Mouse (Mus musculus) cerebellum, adult 18-20 months (tissue): Measurements from ENCODE around the gene Odf3l1.

Source experiments
- DNase-seq, 2 experiments: peaks; one replicate each; pipeline ENCODE4 v3.0.0; 2021

The Odf3l1 gene

DNA sequence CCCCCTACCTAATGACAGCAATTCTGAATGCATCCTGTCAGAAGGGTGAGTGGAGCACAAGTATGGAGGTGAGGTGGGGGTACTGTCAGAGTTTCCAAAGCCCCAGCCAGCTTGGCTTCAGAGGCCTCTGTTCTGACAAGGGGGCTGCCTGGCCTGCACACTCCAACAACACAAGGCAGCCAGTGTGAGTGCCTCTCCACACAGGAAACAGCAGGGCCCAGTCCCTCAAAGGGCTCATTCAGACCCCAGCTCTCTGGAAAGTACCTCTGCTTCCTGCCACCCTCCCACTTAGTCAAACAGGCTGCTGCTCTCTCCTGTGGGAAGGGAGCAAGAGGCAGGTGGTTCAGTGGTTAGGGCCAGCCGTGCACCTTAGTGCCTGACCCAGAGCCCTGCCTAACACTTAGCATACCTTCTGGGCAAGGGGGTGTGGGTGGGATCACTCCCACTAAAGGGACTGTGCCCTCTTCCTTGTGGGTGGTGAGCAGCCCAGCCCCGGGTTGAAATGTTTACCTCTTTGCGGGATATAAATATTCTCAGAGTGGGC lies 17.1 kb upstream of the Odf3l1 start:
- no peak for DNase-seq

DNA sequence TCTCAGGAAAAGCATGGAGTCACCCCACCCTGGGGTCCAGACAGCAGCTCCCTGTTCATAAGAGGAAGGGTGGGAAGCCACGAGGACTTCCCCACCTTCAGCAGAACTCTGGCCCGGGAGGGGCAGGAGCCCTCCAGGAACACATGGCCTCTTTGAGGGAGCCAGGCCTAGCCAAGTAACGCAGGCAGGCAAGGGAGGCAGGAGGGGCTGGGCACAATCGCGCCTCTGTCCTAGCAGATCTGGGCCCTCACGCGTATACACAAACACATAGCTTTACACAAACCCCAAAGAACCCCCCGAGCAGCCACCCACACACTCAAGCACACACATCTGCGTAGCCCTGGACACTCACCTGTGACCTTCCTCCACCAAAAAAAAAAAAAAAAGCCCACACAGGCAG lies 16.3 kb upstream of the Odf3l1 start:
- DNase-seq = no peak

DNA sequence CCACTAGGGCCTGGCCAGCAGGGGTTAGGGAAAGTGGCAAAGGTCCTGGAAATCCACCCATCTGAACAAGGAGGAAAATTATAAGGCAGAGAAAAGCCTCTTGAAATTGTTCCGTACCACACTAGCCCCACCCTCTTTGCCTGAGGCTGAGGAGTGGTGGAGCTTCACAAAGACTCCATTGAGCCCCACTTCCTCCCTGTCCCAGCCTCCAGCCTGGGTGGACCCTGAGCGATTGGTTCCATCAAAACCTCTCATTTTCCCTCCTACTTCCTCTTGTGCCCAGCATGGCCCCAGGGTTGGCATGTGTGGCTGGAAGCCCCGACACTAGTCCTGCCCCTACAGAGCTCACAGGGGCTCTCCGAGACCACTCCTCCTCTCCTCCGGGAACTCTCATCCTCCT lies 12.8 kb upstream of the Odf3l1 start:
- DNase-seq = no peak

DNA sequence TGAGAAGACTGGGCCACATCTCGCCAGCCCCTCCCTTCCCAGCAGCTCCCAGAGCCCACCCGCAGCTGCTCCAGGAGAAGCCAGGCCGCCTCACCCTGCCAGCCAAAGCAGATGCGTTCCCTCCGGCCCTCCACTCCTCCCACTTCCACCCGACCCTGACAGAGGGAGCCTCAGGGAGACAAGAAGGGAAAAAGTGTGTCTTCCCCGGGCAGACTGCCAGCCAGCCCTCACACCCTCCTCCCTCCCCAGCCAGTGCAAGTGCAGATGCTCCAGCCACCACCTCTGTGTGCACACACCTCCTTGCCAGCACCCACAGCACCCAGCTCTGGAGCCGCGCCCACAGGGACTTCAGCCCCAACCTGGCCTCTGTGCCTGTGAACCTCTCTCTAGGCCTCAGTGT lies 12.3 kb upstream of the Odf3l1 start:
- DNase-seq = no peak

DNA sequence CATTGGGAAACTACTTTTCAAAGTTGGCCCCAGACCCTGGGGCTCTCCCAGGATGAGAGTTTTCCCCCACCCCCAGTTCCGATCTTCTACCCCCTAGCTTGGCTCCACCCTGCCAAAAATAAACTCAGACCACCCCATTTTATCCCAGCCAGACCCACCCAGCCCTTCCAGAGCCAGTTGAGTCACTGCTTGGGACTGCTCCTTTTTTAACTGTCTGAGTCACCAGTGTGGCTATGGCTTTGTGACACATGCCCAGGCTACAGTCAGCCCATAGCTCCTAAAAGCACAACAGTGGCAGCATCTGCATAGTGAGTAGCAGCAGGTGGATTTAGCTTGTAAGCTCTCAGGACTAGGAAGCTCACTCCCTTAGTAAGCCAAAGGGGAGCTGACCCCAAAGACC lies 8.6 kb upstream of the Odf3l1 start:
- no peak for DNase-seq

DNA sequence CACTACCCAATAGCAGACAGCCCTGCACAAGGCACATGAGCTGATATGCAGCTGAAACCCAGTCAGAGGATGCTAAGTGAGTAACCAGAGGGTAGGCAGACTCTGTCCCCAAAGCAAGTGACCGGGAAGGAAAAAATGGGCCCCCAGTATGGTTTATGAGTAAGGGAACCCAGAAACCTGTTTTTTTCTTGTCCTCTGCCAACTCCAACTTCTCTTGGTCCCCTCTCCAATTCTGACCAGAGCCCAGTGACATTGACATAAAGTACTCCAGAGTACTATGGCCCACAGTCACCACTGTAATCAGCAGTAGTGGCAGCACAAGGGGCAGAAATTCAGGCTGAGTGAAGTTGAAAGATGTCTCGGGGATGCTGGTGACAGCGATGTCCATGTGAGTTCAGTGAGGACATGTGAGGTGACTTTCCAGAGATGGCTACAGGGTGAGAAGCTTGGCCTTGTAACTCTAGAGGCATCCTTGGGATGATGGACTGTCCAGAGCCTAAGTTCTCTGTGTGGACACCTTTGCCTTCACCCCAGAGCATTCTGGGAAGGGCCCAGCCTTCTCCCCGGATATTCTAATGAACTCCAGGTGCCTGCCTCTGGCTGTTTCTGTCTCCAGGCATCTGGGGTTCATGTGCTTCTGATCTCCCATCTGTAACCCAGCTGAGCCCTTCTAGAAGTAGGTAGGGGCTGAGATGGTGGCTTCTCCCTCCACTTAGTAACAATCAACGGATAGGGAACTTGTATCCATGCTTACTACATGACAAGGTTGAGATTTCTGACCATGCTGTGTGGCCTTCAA lies 7.8 kb upstream of the Odf3l1 start:
- DNase-seq = no peak

DNA sequence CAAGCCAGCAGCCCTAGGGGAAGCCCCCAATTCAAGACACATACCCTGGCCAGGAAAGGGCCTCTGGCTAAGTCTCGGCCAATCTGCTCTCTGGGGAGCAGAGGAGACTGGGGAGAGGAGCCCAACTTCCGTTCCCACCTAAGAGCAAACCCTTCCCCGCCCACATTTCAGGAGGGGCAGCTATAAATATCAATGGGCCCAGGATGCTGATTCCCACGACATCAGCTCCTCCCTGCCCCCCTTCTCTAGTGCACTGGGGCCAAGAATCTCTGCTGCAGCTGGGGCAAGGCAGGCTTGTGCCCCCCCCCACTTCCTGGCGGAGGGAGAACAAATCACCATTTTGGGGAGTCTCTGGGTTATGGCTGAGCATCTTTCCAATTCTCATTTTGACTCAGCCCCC lies 6.7 kb upstream of the Odf3l1 start:
- no peak for DNase-seq

DNA sequence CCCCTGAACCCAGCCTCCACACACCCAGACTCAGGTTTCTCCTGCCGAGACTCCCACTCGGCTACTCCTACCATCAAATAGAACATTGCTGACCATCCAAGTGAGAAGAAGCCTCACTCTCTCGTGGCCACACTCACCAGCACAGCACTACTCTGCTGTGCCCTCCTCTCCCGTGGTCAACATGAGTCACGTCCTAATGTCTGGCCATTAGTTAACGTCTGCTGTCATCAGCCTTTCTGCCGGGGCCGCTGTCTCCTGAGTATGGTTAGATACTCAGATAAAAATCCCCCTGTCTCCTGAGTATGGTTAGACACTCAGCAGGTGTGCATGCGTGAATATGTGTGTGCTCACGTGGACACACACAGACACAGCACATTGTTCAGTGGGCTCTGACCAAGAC lies 6.3 kb upstream of the Odf3l1 start:
- no peak for DNase-seq

DNA sequence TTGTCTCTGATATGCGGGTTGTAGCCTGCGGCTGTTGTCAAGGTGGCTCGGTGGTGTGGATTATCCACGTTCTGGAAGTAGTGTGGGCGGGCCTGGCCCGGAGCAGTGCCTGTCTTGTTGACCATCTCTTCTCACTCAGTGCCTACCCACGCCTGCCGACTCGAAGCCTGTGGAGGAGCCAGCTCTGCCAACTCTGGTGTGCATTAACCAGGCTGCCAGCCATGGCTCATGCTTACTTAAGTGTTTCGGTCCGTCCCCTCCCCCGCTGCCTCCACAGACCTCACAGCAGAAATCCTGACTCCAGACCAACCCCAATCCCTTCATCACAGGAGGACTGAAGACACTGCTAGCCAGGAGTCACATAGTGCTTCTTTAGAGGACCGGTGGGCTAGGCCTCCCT lies 5.1 kb upstream of the Odf3l1 start:
- no peak for DNase-seq

DNA sequence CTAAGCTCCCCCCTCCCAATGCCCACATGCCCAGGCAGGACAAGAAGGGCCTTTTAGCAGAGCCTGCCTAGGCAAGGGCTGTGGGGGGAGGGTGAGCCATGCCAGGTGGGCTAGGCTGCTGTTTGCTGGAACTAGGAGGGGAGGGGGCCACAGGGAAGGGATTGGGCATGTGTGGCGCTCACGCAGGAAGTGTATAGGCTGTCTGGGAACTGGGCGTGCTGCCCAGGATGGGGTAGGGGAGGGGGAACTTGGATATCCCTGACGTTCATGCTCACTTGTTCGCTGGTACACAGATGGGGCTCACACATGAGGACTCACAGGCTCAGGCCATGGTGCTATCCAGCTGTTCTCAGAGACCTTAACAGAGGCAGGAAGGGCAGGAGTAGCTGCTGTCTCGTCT lies 3.8 kb upstream of the Odf3l1 start:
- no peak for DNase-seq

DNA sequence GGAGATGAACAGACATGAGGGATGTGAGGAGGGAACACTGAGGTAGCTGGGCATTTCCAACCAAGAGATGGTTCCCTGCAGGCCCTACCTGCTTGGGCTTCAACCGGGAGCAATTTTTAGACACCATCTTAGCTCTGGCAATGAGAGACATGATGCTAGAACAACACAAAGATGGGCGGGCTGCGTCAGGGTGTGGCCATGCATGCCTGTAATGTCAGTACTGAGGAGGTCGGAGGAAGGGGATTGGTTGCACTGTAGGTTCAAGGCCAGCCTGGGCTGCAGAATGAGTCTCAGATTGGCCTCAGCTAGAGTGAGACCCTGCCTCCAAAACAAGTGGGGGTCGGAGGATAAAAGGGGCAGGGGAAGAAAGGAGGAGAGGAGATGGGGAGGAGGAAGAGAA lies 2.0 kb upstream of the Odf3l1 start:
- DNase-seq = no peak

DNA sequence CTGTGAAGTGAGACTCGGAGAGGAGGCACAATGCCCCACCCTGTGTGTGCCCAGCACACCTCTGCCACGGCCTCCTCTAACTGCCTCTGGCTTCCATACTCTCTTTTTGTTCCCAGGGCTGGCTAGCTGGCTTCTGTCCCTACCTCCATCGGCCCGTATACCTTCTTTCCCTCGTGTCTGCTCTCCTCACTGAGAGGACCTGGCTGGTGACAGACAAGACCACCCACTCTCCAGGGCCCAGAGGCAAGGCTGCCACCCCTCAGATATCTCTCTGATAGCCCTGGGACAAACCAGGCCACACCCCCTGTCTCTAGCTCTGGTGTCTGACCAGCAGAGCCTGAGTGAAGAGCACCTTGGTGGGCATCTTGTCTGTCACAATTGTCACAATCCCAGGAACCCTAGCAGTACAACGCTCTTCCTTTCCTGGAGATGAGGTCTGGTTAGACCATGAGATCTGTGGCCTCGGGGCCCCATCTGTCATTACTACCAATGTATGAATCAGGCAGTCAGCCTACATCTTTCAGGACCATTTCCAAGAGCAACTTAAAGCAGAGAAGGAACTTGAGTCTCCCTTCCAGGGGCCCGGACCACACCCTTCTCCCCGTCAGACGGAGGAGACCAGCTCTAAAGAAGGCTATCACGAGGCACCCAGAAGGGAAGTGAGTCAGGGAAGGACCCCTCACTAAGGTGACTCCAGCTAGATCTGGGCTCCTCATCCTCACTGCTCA lies 1.4 kb upstream of the Odf3l1 start:
- no peak for DNase-seq

DNA sequence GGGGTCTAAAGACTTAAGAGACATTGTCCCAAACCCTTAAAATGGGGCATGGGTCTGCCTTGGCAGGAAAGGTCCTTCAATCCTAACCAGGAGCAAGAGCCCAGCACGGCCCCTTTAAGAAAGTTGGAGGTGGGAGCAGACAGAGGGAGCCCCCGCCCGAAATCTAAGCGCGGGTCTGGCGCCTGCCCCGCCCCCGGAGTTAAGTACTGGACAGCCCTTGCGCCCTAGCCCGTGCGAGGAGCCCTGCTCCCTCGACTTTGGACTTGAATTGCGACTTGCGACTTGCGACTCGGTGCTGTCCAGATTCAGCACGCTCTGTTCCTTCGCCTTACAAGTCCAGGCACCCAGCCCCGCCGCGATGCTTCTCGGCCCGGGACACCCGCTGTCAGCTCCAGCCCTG lies 353 bp upstream of the Odf3l1 start, which contains the start of gene Cspg4:
Gene Cspg4 (plus strand): TSS at position 202 of the 400 bp plus-strand sequence.
- no peak for DNase-seq

DNA sequence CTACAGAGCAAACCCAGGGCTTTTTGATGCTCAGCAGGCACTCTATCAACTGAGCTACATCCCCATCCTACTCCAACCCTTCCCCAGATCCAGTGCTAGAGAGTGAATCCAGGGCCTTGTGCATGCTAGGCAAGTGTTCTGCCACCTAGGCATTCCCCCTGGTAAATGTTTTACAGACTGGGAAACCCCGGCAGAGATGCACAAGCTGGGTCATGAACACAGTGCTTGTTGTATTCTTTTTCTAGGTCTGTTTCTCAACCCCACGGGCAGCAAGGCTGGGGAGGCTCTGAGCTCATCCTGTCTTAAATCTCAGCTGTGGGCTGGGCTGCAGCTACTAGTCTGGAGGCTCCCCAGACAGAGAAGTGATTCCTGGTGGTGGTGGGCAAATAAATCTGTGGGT lies 1.6 kb downstream of the Odf3l1 start:
- no peak for DNase-seq

DNA sequence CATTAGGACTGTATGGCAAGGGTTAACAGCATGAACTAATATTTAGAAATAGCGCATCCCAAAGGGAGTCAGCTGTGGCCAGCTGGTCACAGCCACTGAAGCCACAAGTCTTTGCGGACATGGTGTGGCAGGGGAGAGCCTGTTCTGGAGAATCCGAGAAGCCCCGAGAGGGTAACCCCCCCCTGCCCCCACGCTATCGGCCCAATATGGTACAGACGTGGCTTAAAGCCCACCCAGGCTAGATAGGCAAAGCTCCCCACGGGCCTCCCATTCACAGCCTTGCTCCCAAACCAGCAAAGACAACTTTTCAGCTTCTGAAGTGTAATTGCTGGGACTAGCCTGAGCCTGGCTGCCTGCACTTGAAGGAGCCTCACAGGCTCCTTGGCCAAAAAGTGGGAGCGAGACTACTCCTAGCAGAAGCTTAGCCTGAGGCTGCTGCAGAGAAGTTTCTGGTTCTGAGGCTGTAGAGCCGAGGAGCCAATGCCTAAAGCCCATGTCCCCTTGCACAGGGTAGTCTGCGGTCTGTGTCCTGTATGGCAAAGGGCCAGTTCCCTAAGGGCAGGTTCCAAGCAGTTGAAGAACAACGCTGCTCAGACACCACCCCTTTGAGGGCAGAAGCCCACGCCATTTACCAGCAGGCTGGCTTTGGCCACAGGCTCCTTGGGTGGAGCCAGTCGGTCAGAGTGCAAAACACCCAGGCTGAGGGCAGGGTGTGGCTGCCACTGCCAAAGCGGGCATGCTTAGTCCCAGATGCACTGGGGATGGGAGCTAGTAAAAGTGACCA lies 3.8 kb downstream of the Odf3l1 start:
- no peak for DNase-seq

DNA sequence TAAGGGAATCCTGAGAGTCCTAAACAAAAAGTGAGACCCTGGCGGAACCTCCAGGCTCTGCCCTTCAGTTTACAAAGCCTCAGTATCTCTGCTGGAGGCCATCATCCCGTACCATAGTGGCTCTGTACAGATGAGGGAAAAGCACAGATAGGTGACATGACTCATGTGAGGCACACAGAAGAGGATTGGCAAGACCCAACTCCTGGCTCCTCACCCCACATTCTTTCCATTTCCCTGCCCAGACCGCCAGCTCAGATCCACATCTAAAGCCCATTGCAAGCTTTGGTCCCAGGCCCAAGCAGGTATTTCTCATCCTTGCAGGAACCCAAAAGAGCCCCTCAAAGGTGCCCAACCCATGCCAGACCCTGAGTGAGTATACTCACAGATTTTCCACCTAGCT lies 4.4 kb downstream of the Odf3l1 start:
- DNase-seq = no peak

DNA sequence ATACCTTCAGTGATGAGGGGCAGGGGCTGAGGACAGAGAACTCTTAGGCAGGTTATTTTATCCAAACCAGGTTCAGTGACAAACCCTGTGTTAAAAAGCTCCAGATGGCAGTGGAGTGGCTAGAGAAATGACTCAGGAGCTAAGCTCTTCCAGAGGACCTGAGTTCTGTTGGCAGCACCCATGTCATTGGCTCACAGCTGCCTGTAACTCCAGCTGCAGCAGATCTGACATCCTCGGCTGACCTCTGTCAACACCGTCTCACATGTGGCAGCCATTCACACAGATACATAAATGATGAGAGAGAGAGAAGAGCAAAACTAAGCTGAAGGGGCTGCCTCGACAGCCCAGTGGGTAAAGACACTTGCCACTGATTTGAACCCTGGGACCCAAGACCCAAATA lies 7.0 kb downstream of the Odf3l1 start:
- no peak for DNase-seq

DNA sequence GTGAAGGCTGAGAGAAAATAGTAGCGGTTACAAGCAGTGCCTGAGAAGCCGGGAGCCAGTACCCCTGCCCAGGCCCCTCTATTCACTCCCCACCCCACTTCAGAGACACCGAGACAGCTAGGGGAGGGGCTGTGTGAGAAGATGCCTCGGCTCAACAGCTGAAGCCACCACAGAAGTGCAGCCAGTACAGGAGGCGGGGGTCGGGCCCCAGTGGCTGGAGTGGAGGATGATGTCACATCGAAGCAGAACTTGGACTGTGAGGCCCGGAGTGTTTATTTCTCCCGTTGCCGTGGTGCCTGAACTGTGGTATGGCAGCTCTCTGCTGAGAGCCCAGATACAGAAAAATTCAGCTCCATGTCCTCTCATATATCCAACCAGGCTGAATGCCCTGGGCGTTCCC lies 12.7 kb downstream of the Odf3l1 start:
- no peak for DNase-seq

DNA sequence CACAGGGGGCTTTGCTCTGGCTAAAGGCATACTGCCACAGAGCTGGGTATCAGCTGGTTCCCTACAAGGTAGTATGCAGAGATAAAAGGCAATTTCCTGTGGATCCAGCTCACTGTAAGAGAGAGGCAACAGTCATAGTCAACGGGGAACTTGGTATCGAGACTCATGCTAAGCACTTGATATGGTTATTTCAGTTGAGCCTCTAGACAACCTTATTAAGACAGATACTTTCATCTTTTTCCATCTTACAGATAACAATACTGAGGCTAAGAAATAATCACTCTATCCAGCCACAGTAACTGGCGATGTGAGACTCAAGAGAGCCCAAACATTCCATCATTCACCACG lies 13.6 kb downstream of the Odf3l1 start:
- no peak for DNase-seq

DNA sequence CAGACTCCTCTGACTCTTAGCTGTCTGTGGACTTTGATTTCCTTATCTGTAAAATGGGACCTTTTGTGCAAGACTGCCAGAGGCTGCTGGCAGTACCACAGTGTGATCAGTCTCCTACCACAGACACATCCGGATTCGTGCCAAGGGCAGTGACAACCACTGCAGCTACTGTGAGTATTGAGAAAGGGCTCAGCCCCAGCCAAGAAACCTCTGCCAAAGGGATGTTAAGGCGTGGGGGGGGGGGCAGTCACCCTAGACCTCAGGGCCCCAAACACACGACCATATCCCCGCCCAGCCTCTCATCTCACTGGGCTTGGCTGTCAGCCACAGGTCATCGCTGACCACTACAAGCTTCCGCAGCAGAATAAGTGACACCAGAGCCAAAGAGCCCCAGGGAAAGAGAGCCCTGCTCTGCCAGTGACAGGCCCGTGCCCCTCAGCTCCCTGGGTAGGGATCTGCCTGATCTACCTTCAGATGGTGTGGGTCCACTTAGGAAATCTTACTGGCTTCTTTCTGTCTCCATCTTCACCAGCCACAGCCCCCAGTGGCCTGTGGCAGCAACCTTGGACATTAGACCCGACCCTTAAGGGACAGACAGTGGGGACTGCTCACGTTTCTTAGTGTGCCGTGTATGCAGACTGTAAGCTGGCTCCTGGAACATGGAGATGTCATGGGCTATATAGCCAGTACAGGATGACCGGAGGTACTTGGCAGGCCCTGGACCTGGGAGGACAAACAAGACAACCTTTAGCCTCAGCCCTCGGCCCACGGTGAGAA lies 14.2 kb downstream of the Odf3l1 start:
- no peak for DNase-seq

DNA sequence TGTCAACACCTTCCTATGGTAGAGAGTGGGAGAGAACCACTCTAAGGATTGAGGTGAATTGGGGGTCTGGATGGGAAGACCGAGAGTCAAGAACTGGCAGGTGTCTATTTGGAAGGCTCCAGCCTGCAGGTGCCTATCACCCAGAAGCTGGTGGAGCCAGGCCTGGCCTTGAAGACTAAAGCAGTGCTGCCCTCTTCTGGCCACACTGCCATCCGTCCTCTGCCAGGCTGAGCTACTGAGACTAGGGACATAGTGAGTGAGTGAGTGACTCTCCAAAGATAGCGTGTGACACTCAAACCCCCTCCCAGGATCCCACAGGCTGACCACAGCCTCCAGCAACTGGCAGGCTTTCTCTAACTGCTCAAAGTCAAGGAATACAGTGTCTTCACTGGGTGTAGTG lies 17.0 kb downstream of the Odf3l1 start:
- DNase-seq = peak; percentile 76 to 77

DNA sequence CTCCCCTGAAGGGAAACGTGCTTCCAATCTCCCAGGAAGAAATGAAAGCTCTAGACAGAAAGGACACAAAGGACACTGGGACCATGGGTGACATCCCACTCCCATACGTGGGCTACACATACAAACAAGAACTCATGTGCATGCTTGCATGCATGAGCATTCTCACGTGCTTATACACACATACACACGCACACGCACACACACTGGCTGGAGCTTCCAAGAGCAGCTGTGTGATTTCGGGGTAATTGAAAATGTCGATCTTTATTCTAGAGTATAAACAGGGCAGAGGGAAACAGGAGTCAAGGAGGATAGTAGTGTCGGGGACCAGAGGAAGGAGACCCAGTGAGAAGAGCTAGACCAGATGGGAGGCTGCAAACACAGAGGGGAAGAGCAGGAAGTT lies 19.8 kb downstream of the Odf3l1 start:
- DNase-seq = no peak

DNA sequence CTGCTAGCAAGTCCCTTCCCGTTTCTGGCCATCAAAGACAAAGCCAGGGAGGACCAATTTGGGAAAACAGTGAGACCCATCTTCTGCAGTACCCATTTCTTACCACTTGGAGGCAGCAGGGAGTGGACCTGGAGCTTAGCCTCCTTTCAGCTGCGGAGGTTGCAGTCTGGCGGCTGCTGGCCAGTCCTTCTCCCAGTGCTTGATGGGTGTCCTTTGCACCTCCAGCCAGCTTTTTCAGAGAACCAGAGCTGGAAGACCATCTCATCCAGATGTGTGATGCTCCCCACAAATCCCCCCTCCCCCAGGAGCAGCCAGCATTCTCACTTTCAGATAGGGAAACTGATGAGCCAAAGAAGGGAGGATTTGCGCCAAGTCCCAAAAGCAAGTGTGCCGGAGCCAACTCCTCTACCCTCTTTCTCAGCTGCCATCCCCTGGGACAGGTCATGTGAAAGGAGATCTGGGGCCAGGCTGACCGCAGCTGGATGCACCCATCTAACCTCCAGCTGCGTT lies 20.7 kb downstream of the Odf3l1 start:
- DNase-seq = peak; percentile 80 to 81
